Mouse (Mus musculus) kidney, postnatal 0 days (tissue): ENCODE measurements around the gene Pld6. TPM values are rescaled to one million over a fixed set of nuclear protein-coding genes. Genes with fewer than 3 reads are reported as not detected.

Experiments used
- ATAC-seq: fragments of 200-750 bp; cut with Nextera tagmentation; replicated peaks from 2 replicates; pipeline ENCODE4 v1.8.0; 2017; ENCODE audit warnings: low read depth, moderate number of reproducible peaks, moderate TSS enrichment, moderate library complexity; ENCODE audit not compliant: low FRiP score
- DNase-seq: peaks from one replicate; pipeline ENCODE4 v3.0.0-alpha.2; 2016; ENCODE audit warnings: low spot score
- H3K27ac ChIP-seq: fragments of 300-500 bp; sonication (generic); 2 replicates; pipeline ENCODE4 v1.5.1; 2014; ENCODE audit warnings: mild to moderate bottlenecking
- H3K27me3 ChIP-seq: fragments of 300-500 bp; sonication (generic); 2 replicates; pipeline ENCODE4 v1.6.1; 2014; ENCODE audit warnings: low read length, mixed read lengths; ENCODE audit not compliant: insufficient read depth
- H3K36me3 ChIP-seq: fragments of 300-500 bp; sonication (generic); 2 replicates; pipeline ENCODE4 v1.6.1; 2014; ENCODE audit warnings: low read length, mixed read lengths; ENCODE audit not compliant: insufficient read depth
- H3K4me1 ChIP-seq: fragments of 300-500 bp; sonication (generic); replicated peaks from 2 replicates; pipeline ENCODE4 v1.6.1; 2014; ENCODE audit warnings: antibody characterized with exemption, low read length, mixed read lengths; ENCODE audit not compliant: insufficient read depth
- H3K4me2 ChIP-seq: fragments of 300-500 bp; sonication (generic); 2 replicates; pipeline ENCODE4 v1.6.1; 2014; ENCODE audit warnings: mild to moderate bottlenecking, low read length, moderate library complexity, mixed read lengths
- H3K4me3 ChIP-seq: fragments of 300-500 bp; sonication (generic); replicated peaks from 2 replicates; pipeline ENCODE4 v1.5.1; 2014; ENCODE audit warnings: low read depth, low read length
- H3K9ac ChIP-seq: fragments of 300-500 bp; sonication (generic); 2 replicates; pipeline ENCODE4 v1.6.1; 2014; ENCODE audit warnings: low read depth, low read length
- H3K9me3 ChIP-seq: fragments of 300-500 bp; sonication (generic); replicated peaks from 2 replicates; pipeline ENCODE4 v1.6.1; 2016; ENCODE audit warnings: low read length, inconsistent platforms, mixed read lengths
- CTCF ChIP-seq: IDR thresholded peaks from 2 replicates; pipeline ENCODE4 v1.5.1; 2016; ENCODE audit warnings: antibody characterized with exemption, low read depth, mild to moderate bottlenecking, moderate library complexity
- WGBS: fragments of 180-500 bp; shearing (Covaris S2); extraction: QIAGEN DNeasy Blood & Tissue Kit; methylation state at CpG from one replicate; pipeline ENCODE4 v1.1.7; 2014; 5-methylcytosine and 5-hydroxymethylcytosine counted together
- polyA plus RNA-seq: library from polyadenylated mRNA; unstranded; fragments of >200 nt; fragmentation: Nextera tagmentation; extraction: Ambion mirVana; gene quantifications from 2 replicates; pipeline ENCODE4 v1.2.1, GENCODE M21; 2015

Gene Pld6
- polyA plus RNA-seq, result 2.9 and 3.1 TPM in 2 replicates

DNA sequence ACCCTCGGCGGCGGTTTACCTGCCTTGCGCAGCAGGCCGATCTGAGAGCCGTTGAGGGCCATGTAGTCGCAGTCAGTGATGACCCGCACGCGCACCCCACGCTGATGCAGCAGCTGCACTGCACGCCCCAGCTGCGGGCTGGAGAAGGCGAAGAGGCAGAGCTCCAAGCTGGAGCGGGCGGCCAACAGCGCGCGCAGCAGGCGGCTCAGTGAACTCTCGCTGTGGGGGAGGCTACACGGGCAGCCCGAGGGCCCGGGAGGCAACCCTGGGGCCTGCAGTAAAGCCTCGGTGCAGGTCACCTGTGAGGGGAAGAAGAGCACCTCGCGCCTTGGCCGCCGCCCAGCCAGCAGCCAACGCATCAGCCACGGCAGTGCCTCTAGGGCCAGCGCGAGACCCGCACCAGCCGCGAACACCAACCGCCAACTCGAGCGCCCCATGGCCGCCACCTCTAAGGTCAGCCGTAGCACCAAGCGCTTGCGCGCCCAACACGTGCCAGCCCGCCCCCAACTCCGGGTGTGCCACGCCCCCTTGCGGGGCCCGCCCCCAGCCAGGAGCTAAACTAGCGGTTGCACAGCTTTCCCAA is at the start of gene Pld6:
TSS of gene Pld6 (minus strand) at position 447 of the 583 bp plus-strand sequence.
- H3K36me3 ChIP-seq, result peaks cover 6% of the 10 kb centered on the region; the same call in 1 of the 2 replicates
- ATAC-seq (peak; percentile 82), DNase-seq (peak; percentile 52)
- H3K27ac ChIP-seq, result no peak within 1 kb of the TSS
- peak; percentile 11; the same call in 1 of the 2 replicates for TF ChIP-seq CTCF
- H3K4me1 ChIP-seq, result no peaks in the 10 kb centered on the region; the same call in 1 of the 2 replicates
- WGBS, result under 1% methylated on average over 49 of the region's 51 CpGs
- no peaks in the 10 kb centered on the region for H3K9me3 ChIP-seq
- peak within 1 kb of the TSS; percentile 83 for H3K4me2 ChIP-seq
- H3K4me3 ChIP-seq, result peak within 1 kb of the TSS; percentile 37
- peak within 1 kb of the TSS; percentile 49; the same call in 1 of the 2 replicates for H3K9ac ChIP-seq
- H3K27me3 ChIP-seq, result no peaks in the 10 kb centered on the region

GRCm38 (mm10) chr11:59821625-59822024 is 34.2 kb upstream of the Pld6 start:
- no peak for ATAC-seq
- 91% methylated on average over 3 of the region's 3 CpGs for WGBS
- no peaks in the 10 kb centered on the region for H3K27me3 ChIP-seq
- H3K9ac ChIP-seq, result no peak overlapping the region
- no peak overlapping the region for H3K27ac ChIP-seq
- H3K4me1 ChIP-seq, result no peaks in the 10 kb centered on the region
- no peaks in the 10 kb centered on the region for H3K9me3 ChIP-seq
- H3K4me3 ChIP-seq, result no peak overlapping the region
- no peak for DNase-seq
- peaks cover 84% of the 10 kb centered on the region for H3K36me3 ChIP-seq
- no peak overlapping the region for H3K4me2 ChIP-seq
- no peak for TF ChIP-seq CTCF

DNA sequence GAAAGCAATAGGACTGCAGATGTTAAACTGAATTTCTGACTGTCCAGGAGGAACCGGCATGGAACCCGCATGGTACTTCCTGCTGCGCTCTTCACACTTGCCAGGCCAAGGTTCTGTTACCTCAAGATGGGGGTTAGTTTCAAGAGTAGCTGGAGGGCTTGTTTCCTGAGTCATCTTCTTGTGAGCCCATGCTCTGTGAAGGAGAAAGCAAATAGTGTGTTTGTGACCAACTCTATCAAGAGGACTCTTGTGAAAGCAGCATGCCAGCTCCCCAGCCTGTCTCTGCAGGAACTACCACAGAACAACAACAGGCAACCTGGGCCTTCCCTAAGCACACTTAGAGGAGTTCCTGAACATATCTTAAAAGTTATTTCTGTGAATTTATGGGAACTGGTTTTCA is 30.5 kb upstream of the Pld6 start:
- TF ChIP-seq CTCF, result no peak
- H3K9ac ChIP-seq, result no peak overlapping the region
- WGBS, result 93% methylated on average over 3 of the region's 3 CpGs
- H3K4me1 ChIP-seq, result no peaks in the 10 kb centered on the region
- no peaks in the 10 kb centered on the region for H3K9me3 ChIP-seq
- H3K27ac ChIP-seq, result no peak overlapping the region
- ATAC-seq (no peak), DNase-seq (no peak)
- H3K4me3 ChIP-seq, result no peak overlapping the region
- H3K27me3 ChIP-seq, result no peaks in the 10 kb centered on the region
- H3K4me2 ChIP-seq, result no peak overlapping the region
- peaks cover 56% of the 10 kb centered on the region for H3K36me3 ChIP-seq

- DNase-seq, result no peak
- no peaks in the 10 kb centered on the region for H3K4me1 ChIP-seq
- ATAC-seq, result no peak
- 84% methylated on average over 6 of the region's 6 CpGs for WGBS
- no peak overlapping the region for H3K9ac ChIP-seq
- no peaks in the 10 kb centered on the region for H3K9me3 ChIP-seq
- no peak for TF ChIP-seq CTCF
- no peaks in the 10 kb centered on the region for H3K27me3 ChIP-seq
- no peak overlapping the region for H3K27ac ChIP-seq
- H3K4me3 ChIP-seq, result no peak overlapping the region
- H3K4me2 ChIP-seq, result no peak overlapping the region
- peaks cover 37% of the 10 kb centered on the region for H3K36me3 ChIP-seq
These were observed 28.1 kb upstream of the Pld6 start for GRCm38 (mm10) chr11:59815482-59816065.

GRCm38 (mm10) chr11:59814936-59815335 is 27.5 kb upstream of the Pld6 start:
- no peaks in the 10 kb centered on the region for H3K27me3 ChIP-seq
- no peak overlapping the region for H3K27ac ChIP-seq
- H3K4me3 ChIP-seq, result no peak overlapping the region
- WGBS, result 76% methylated on average over 6 of the region's 6 CpGs
- ATAC-seq (no peak), DNase-seq (no peak)
- H3K9me3 ChIP-seq, result no peaks in the 10 kb centered on the region
- peaks cover 34% of the 10 kb centered on the region for H3K36me3 ChIP-seq
- no peaks in the 10 kb centered on the region for H3K4me1 ChIP-seq
- no peak overlapping the region for H3K9ac ChIP-seq
- TF ChIP-seq CTCF, result no peak
- H3K4me2 ChIP-seq, result no peak overlapping the region

DNA sequence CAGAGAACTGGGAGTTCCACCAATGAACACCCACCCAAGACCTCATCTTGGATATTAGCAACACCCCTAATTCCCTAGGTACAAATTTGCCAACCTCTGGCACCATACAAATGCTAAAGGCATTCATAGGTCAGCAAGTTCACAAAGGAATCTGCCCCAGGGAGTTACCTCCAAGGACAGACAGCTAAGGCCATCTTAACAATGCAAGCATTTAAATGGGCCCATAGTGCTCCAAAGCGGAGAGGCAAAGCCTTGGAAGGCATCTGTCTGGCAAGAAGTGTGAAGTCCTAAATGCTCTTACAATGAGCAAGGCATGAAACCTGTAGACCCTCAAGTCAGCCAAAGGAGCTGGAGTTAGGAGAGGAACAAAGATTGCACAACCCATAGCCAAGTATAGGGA is 26.9 kb upstream of the Pld6 start:
- Histone ChIP-seq H3K4me1 (no peaks in the 10 kb centered on the region), H3K9ac (no peak overlapping the region), H3K27ac (no peak overlapping the region), H3K4me3 (no peak overlapping the region), H3K27me3 (no peaks in the 10 kb centered on the region), H3K36me3 (peaks cover 28% of the 10 kb centered on the region), H3K9me3 (no peaks in the 10 kb centered on the region), H3K4me2 (no peak overlapping the region)
- DNase-seq (no peak), ATAC-seq (no peak)
- 97% methylated on average over 1 of the region's 1 CpGs for WGBS
- TF ChIP-seq CTCF, result no peak
